Mouse (Mus musculus) hindbrain, embryonic 15.5 days (tissue): ENCODE data around the gene Car5a. TPM values are rescaled to one million over a fixed set of nuclear protein-coding genes. Genes with fewer than 3 reads are reported as not detected.

Source experiments
- ATAC-seq: fragments of 200-750 bp; cut with Nextera tagmentation; 2 replicates; pipeline ENCODE4 v1.8.0; 2017; ENCODE audit warnings: low read depth, moderate number of reproducible peaks, moderate TSS enrichment; ENCODE audit not compliant: low FRiP score
- H3K27ac ChIP-seq: fragments of 300-500 bp; sonication (generic); replicated peaks from 2 replicates; pipeline ENCODE4 v1.5.1; 2015; ENCODE audit warnings: mild to moderate bottlenecking, inconsistent platforms
- H3K27me3 ChIP-seq: fragments of 300-500 bp; sonication (generic); 2 replicates; pipeline ENCODE4 v1.6.1; 2015; ENCODE audit warnings: control low read depth, inconsistent platforms
- H3K36me3 ChIP-seq: fragments of 300-500 bp; sonication (generic); 2 replicates; pipeline ENCODE4 v1.6.1; 2015; ENCODE audit warnings: control low read depth, inconsistent platforms
- H3K4me1 ChIP-seq: fragments of 300-500 bp; sonication (generic); replicated peaks from 2 replicates; pipeline ENCODE4 v1.6.1; 2015; ENCODE audit warnings: control low read depth, inconsistent platforms
- H3K4me2 ChIP-seq: fragments of 300-500 bp; sonication (generic); 2 replicates; pipeline ENCODE4 v1.6.1; 2015; ENCODE audit warnings: moderate library complexity, mild to moderate bottlenecking, inconsistent platforms
- H3K4me3 ChIP-seq: fragments of 300-500 bp; sonication (generic); 2 replicates; pipeline ENCODE4 v1.5.1; 2015; ENCODE audit warnings: mild to moderate bottlenecking, inconsistent platforms
- H3K9ac ChIP-seq: fragments of 300-500 bp; sonication (generic); 2 replicates; pipeline ENCODE4 v1.6.1; 2015; ENCODE audit warnings: inconsistent platforms
- H3K9me3 ChIP-seq: fragments of 300-500 bp; sonication (generic); 2 replicates; pipeline ENCODE4 v1.6.1; 2016; ENCODE audit warnings: control low read depth, inconsistent platforms
- WGBS: fragments of 180-500 bp; shearing (Covaris S2); methylation state at CpG from one replicate; pipeline ENCODE4 v1.1.7; 2015; 5-methylcytosine and 5-hydroxymethylcytosine counted together
- polyA plus RNA-seq: library from polyadenylated mRNA; unstranded; fragments of >200 nt; fragmentation: Nextera tagmentation; extraction: Ambion mirVana; gene quantifications from 2 replicates; pipeline ENCODE4 v1.2.1, GENCODE M21; 2015

The Car5a gene
- polyA plus RNA-seq, 1 experiment from 2014 or later = 0.36 TPM

DNA sequence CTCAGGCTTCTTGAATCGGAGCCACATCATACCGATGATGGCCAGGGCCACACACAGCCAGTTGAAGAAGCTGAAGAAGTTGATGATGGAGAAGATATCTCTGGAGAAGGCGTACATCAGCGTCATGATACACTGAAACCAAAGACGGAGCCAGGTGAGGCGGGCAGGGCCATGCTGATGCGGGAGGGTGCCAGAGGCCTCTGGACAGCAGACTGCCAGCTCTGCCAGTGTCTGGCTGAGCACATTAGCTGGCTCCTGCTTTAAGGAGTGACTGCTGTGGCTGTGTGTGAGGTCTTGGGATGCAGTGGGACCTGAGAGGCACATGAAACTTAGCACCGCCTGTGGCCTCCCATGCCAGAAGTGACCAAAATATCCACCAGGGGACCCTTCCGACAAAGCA lies 59.7 kb downstream of the Car5a start:
- 91% methylated on average over 9 of the region's 9 CpGs for WGBS

DNA sequence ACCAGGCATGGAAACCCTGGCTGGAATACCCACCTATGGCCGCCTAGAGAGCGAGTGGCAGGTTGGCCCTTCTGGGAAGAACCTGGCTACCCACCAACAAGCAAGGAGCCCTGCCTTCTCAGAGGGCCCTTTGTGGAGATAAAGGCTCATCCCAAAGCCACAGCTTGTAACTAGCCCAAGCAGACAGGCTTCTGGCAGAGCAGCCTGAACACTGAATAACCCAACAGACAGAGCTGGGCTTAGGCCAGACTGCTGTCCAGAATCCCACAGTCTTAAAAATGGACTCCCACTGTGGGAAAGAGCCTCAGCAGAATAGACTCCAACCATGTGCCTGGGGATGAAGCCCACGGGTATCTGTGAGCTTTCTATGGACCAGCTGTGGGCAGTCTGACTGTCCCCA lies 60.5 kb downstream of the Car5a start:
- 81% methylated on average over 3 of the region's 3 CpGs for WGBS
- H3K27me3 ChIP-seq = no peaks in the 10 kb centered on the region
- peaks cover 44% of the 10 kb centered on the region for H3K36me3 ChIP-seq
- ATAC-seq = 0 out of 2 replicates have a peak, but pooled peaks have one; percentile 27
- H3K4me2 ChIP-seq = no peak overlapping the region
- H3K4me1 ChIP-seq = no peaks in the 10 kb centered on the region
- H3K9ac ChIP-seq = no peak overlapping the region
- H3K4me3 ChIP-seq = no peak overlapping the region
- H3K27ac ChIP-seq = no peak overlapping the region
- no peaks in the 10 kb centered on the region for H3K9me3 ChIP-seq

More for the DNA sequence above, 59.7 kb downstream of the Car5a start:
- ATAC-seq = no peak
- no peak overlapping the region for H3K9ac ChIP-seq
- H3K4me3 ChIP-seq = no peak overlapping the region
- H3K4me2 ChIP-seq = no peak overlapping the region
- no peaks in the 10 kb centered on the region for H3K4me1 ChIP-seq
- no peak overlapping the region for H3K27ac ChIP-seq
- H3K36me3 ChIP-seq = peaks cover 44% of the 10 kb centered on the region
- H3K9me3 ChIP-seq = no peaks in the 10 kb centered on the region
- no peaks in the 10 kb centered on the region for H3K27me3 ChIP-seq

DNA sequence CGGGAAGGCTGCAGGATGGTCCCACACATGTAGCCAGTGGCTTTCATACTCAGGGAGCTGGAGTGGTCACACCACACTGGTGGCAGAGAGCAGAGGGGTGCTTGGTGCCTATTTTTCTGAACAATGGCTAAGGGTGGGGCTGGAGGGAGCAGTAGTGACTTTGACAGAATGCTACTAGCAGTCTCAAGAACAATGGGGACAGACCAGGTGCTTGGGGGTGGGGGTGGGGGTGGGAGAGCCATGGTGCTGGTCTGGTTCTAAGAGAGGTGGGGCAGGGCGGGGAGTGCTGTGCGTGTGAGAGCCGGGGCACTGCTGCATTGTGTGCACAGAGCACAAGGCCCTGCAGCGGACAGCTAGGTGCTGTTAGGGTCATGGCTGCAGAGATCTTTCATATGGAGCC lies 62.8 kb downstream of the Car5a start:
- H3K4me1 ChIP-seq = no peaks in the 10 kb centered on the region
- no peaks in the 10 kb centered on the region for H3K9me3 ChIP-seq
- 70% methylated on average over 5 of the region's 5 CpGs for WGBS
- H3K27me3 ChIP-seq = no peaks in the 10 kb centered on the region
- H3K4me3 ChIP-seq = no peak overlapping the region
- no peak overlapping the region for H3K27ac ChIP-seq
- H3K4me2 ChIP-seq = no peak overlapping the region
- no peak overlapping the region for H3K9ac ChIP-seq
- peaks cover 38% of the 10 kb centered on the region for H3K36me3 ChIP-seq
- ATAC-seq = no peak

DNA sequence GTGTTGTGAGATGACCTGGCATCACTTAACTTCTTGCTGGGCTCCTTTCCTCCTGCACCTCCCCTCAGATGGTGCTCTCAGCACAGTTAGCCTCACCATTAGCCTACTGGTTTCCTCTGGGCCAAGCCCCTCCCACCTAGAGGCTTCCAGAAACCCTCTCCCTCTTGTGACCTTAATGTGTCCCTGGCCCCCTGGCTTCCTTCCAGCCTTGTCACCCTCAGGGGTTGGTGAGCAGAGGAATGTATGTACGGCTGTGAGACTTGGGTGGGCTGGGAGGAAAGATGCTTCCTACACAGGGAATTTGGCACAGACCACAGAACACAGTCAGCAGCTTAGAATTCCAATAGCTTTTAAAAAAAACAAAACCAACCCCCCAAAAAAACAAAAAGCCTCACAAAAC lies 63.9 kb downstream of the Car5a start:
- WGBS = 61% methylated on average over 1 of the region's 1 CpGs
- H3K36me3 ChIP-seq = peaks cover 29% of the 10 kb centered on the region
- ATAC-seq = no peak

DNA sequence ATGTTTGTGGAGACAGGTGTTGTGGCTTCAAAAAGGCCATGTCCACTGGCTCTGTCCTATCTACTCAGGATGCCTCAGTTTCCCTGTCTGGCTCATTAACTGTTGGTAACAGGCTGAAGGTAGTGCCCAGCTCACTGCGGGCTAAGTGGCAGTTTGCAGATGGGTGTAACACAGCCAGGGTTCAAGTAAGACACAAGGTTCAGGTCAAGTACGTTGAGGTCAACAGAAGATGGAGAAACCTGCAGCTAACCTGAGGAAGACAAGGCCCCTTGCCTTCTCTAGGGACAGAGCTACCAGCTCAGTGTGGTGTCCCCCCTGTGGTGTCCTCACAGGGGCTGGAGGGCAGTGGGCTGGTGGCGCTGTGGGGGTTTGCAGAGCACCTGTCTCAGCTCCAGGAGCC lies 65.0 kb downstream of the Car5a start:
- no peaks in the 10 kb centered on the region for H3K27me3 ChIP-seq
- H3K27ac ChIP-seq = no peak overlapping the region
- H3K9ac ChIP-seq = no peak overlapping the region
- no peaks in the 10 kb centered on the region for H3K9me3 ChIP-seq
- H3K4me3 ChIP-seq = no peak overlapping the region
- WGBS = 84% methylated on average over 3 of the region's 3 CpGs
- H3K4me1 ChIP-seq = no peaks in the 10 kb centered on the region
- no peak for ATAC-seq
- H3K36me3 ChIP-seq = peaks cover 24% of the 10 kb centered on the region
- no peak overlapping the region for H3K4me2 ChIP-seq

More for the DNA sequence above, 63.9 kb downstream of the Car5a start:
- no peaks in the 10 kb centered on the region for H3K4me1 ChIP-seq
- H3K4me2 ChIP-seq = no peak overlapping the region
- H3K27ac ChIP-seq = no peak overlapping the region
- no peak overlapping the region for H3K9ac ChIP-seq
- H3K9me3 ChIP-seq = no peaks in the 10 kb centered on the region
- no peaks in the 10 kb centered on the region for H3K27me3 ChIP-seq
- no peak overlapping the region for H3K4me3 ChIP-seq

DNA sequence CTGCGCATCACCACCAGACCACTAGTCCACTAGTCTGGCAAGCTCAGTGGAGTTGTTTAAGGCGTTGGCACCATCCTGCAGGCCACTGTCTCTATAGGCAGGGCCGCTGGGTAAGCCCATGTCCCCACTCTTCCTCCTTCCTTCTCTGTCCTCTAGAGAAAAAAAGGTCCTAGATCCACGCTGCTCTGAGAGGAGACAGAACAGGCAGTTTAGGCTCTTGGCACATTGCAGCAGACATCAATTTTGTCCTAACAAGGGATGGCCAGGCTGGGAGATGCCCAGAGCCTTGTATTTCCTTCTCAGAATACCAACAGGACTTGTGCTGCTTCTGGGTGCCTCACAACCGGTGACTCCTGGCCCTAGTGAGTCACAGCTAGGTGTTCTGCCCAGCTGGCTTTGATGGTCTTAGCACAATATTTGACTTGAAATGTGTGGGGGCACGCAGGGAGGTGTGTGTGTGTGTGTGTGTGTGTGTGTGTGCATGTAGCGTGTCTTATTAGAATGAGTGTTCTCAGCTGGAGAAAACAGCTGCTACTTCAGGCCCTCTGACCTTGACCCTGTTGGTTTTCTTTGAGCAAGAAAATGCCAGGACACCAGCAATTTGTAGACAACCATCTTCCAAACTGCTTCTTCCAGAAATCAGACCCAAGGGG lies 66.8 kb downstream of the Car5a start:
- H3K9me3 ChIP-seq = no peaks in the 10 kb centered on the region
- peaks cover 8% of the 10 kb centered on the region for H3K36me3 ChIP-seq
- ATAC-seq = no peak
- H3K27me3 ChIP-seq = no peaks in the 10 kb centered on the region
- H3K4me3 ChIP-seq = no peak overlapping the region
- no peaks in the 10 kb centered on the region for H3K4me1 ChIP-seq
- WGBS = 87% methylated on average over 7 of the region's 7 CpGs
- no peak overlapping the region for H3K27ac ChIP-seq
- H3K9ac ChIP-seq = no peak overlapping the region
- H3K4me2 ChIP-seq = no peak overlapping the region

DNA sequence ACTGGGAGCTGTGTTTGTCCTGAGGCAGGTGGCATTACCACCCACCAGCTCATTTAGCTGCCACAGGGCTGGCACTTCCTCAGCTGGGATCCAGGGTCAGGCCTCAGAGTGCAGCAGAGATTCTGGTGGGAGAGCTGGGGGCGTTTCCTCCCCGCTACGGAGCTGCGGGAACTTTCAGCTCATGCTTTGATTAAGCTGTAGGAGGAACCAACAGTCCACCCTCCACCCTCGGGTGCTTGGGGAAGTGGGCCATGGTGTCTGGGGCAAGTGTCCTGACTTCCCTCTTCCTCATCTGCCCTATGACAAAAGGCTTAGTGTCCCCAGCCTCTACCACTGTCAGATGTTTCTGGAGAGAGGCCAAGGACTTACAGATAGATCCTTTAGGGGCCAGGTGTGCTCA lies 67.5 kb downstream of the Car5a start:
- H3K9me3 ChIP-seq = no peaks in the 10 kb centered on the region
- H3K36me3 ChIP-seq = peaks cover under 1% of the 10 kb centered on the region; the same call in 1 of the 2 replicates
- no peak for ATAC-seq
- 79% methylated on average over 5 of the region's 5 CpGs for WGBS
- no peak overlapping the region for H3K4me3 ChIP-seq
- H3K27ac ChIP-seq = no peak overlapping the region
- no peaks in the 10 kb centered on the region for H3K27me3 ChIP-seq
- no peak overlapping the region for H3K9ac ChIP-seq
- H3K4me1 ChIP-seq = peaks cover 2% of the 10 kb centered on the region
- H3K4me2 ChIP-seq = no peak overlapping the region

DNA sequence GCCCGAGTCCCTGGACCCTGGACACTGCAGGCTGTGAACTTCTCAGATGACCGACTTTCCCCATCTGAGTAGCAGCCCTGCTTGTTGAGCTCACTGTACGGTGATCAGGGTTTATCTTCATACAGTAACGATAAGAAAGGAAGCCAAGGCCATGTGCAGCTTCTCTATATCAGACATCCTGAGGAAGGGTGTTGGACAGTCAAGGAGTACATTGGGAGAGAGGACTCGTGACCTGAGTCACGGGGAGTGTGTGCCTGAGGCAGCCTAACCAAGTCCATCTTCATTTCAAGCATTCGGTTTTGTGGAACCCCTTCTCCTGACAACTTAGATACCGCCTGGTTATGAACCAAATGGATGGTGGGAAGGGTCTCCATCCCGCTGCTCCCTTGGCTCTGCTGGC lies 69.2 kb downstream of the Car5a start:
- no peaks in the 10 kb centered on the region for H3K27me3 ChIP-seq
- H3K9me3 ChIP-seq = no peaks in the 10 kb centered on the region
- no peak for ATAC-seq
- no peak overlapping the region for H3K9ac ChIP-seq
- no peak overlapping the region for H3K4me2 ChIP-seq
- H3K4me1 ChIP-seq = peaks cover 8% of the 10 kb centered on the region
- H3K36me3 ChIP-seq = no peaks in the 10 kb centered on the region
- H3K4me3 ChIP-seq = no peak overlapping the region
- WGBS = 85% methylated on average over 9 of the region's 9 CpGs
- H3K27ac ChIP-seq = 0 out of 2 replicates have a peak overlapping the region, but pooled peaks have one; percentile 17

DNA sequence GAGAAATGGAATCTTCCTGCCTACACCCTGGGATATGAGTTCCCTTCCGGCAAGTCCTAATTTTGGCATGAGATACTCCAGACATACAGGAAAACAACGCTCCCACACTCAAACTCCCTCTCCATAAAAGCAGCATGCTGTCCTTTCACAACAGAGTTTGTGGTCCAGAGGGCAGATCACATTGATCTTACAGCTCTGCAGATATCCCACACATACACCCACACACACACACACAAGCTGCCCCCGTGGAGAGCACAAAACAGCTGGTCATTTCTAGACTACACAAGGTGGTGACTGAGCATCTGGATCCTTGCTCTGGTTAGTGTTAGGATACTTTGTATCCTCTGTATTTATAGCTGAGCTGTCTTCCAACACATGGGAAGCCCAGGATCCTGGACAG lies 69.7 kb downstream of the Car5a start:
- no peak for ATAC-seq
- no peaks in the 10 kb centered on the region for H3K36me3 ChIP-seq
- no peak overlapping the region for H3K9ac ChIP-seq
- WGBS = 69% methylated on average over 3 of the region's 3 CpGs
- H3K9me3 ChIP-seq = no peaks in the 10 kb centered on the region
- H3K4me3 ChIP-seq = no peak overlapping the region
- H3K27me3 ChIP-seq = no peaks in the 10 kb centered on the region
- no peak overlapping the region for H3K4me2 ChIP-seq
- H3K27ac ChIP-seq = 0 out of 2 replicates have a peak overlapping the region, but pooled peaks have one; percentile 17
- peaks cover 8% of the 10 kb centered on the region for H3K4me1 ChIP-seq

DNA sequence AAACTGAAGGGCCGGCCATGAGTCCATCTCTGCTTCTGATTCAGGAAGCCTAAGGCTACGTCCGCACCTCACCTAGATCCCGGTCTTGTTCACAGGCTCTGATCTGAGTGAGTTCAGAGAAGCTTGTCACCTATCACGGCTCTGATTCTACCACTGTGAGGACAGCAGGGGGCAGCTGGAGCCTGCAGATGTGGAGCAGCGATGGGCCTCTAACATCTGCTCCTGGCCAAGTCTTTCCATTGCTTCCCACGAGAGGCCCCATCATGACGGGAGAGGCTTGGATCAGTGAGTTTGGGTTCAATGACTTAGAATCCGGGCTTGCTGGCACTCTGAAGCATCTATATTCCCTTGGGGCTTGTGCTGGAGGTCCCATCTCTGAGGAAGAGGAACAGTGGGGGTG lies 70.7 kb downstream of the Car5a start:
- ATAC-seq = no peak
- Histone ChIP-seq H3K4me1 (peaks cover 8% of the 10 kb centered on the region), H3K36me3 (no peaks in the 10 kb centered on the region), H3K4me2 (no peak overlapping the region), H3K9me3 (no peaks in the 10 kb centered on the region), H3K4me3 (no peak overlapping the region), H3K9ac (no peak overlapping the region), H3K27ac (no peak overlapping the region), H3K27me3 (no peaks in the 10 kb centered on the region)
- 67% methylated on average over 9 of the region's 9 CpGs for WGBS

DNA sequence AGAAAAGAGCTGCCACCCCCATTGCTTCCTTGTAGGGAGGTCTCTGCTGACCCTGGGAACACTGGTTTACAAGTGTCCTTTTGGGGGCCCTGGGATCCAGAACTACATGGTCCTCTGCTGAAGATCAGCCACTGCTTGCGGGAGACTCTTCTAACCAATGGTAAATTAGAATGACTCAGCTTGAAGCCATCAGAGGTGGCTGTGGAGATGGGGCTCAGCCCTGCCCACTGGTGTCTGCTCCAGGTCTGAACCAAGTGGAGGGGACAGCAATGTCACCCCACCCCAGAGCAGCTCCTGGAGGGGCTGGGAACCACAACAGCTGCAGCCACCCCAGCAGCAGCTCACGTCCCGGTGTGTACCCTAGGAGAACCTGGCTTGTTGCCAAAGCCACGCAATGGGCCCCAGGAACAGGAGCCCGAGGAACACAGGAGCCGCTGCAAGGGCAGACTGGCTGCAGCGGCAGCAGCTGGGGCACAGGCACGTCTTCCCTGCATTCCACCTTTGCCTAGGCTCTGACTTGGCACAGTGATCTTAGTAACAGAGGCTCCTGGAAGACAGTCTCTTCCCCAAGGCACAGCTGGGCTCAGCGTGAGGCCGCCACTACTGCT lies 72.8 kb downstream of the Car5a start:
- ATAC-seq = no peak
- H3K4me3 ChIP-seq = no peak overlapping the region
- no peaks in the 10 kb centered on the region for H3K36me3 ChIP-seq
- peaks cover 8% of the 10 kb centered on the region for H3K4me1 ChIP-seq
- H3K4me2 ChIP-seq = no peak overlapping the region
- H3K27ac ChIP-seq = no peak overlapping the region
- WGBS = 27% methylated on average over 10 of the region's 10 CpGs
- H3K9me3 ChIP-seq = no peaks in the 10 kb centered on the region
- no peak overlapping the region for H3K9ac ChIP-seq
- no peaks in the 10 kb centered on the region for H3K27me3 ChIP-seq

DNA sequence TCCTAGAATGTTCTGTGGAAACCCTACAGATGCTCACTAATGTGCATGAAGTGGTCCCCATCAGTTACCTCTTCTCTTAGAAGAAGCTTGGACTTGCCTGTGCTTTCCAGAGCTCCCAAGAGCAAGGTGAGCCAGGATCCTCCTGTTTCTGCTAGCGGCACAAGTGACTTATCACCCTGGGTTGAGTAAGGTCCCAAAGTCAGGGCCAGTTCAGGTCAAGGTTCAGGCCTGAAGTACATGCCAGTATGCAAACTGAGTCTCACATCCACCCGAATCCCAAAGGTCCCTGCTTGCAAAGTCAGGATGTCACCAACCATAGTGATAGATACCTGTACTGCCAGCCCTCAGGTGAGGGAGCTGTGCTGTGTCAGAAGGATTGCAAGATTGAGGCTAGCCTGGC lies 74.5 kb downstream of the Car5a start:
- 97% methylated on average over 2 of the region's 2 CpGs for WGBS
- Histone ChIP-seq H3K4me1 (peaks cover 8% of the 10 kb centered on the region), H3K4me3 (no peak overlapping the region), H3K4me2 (no peak overlapping the region), H3K9me3 (no peaks in the 10 kb centered on the region), H3K36me3 (no peaks in the 10 kb centered on the region), H3K27me3 (no peaks in the 10 kb centered on the region), H3K9ac (no peak overlapping the region), H3K27ac (no peak overlapping the region)
- no peak for ATAC-seq

DNA sequence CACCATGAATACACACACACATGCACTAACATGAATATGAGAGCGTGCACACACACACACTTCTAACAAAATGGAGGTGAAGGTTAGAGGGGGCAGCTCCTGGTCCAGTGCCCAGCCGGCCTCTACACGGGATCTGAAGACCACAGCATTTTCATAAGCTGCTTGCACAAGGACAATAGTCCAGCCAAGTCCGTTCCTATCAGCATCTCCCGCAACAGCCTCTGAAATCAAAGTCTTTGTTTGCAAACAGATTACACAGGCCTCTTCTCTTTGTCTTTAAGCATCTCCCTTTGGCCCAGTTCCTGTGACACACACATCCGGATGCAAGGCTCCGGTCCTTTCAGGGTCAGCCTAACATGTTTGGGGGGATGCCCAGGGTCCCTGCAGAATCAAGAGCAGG lies 75.8 kb downstream of the Car5a start:
- no peaks in the 10 kb centered on the region for H3K27me3 ChIP-seq
- peaks cover 8% of the 10 kb centered on the region for H3K4me1 ChIP-seq
- no peaks in the 10 kb centered on the region for H3K36me3 ChIP-seq
- WGBS = 89% methylated on average over 7 of the region's 7 CpGs
- no peaks in the 10 kb centered on the region for H3K9me3 ChIP-seq
- H3K4me2 ChIP-seq = no peak overlapping the region
- H3K9ac ChIP-seq = no peak overlapping the region
- ATAC-seq = no peak
- no peak overlapping the region for H3K27ac ChIP-seq
- no peak overlapping the region for H3K4me3 ChIP-seq
